Mouse (Mus musculus): ENCODE data around the gene Dtl. TPM values are rescaled to one million over a fixed set of nuclear protein-coding genes. Genes with fewer than 3 reads are reported as not detected.

Gene Dtl
- total RNA-seq, 1 experiment from 2014 or later, result 105 TPM

Other genes with a start within 250 kb of the Dtl start
- 28.1 and 32.6 TPM in 2 replicates for gene Tmem206, start 249.6 kb downstream of the Dtl start, total RNA-seq (2017)
- 107 and 115 TPM in 2 replicates for gene Ppp2r5a, start 172.3 kb downstream of the Dtl start, total RNA-seq (2017)
- 84.8 and 86.4 TPM in 2 replicates for gene Ints7, start 92 bp upstream of the Dtl start, total RNA-seq (2017)
- gene Lpgat1, start 142.3 kb upstream of the Dtl start, total RNA-seq (2017), result 13.8 and 15.4 TPM in 2 replicates
- gene Nek2, start 245.9 kb upstream of the Dtl start, total RNA-seq (2017), result 37.5 TPM in 2 replicates